Mouse (Mus musculus): ENCODE measurements around the gene Hsd17b13.
"Not testable (repeated sequence)": the region's sequence is repeated elsewhere in the genome, so short reads cannot be mapped to it uniquely, and the experiment has no call there.

DNA sequence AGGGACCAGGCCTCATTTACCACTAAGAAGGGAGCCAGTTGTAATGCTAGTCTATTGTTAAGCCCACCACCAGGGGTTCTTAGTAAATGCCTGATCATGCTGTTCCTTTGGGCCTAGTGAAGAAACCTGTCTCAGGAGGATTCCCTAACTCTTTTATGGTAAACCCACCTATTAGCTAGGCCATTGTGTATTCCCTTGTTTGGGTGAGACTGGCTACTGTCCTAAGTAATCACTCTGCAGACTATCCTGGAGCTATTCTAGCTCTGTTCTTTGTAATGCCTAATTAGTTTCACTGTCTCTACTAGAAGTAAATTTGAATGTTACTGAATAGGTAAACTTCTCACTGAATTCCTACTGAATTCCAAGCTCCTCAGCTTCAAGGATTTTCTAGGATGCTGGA is 45.3 kb downstream of the Hsd17b13 start:
- not testable (repeated sequence) for TF ChIP-seq CTCF (IDR thresholded peaks at IDR 0.05; ENCODE audit: low read depth, low read length); POLR2A (IDR thresholded peaks at IDR 0.05; ENCODE audit: extremely low read depth, insufficient read depth, low read length)

All from liver, adult 2 months (tissue).